ENCODE assay signal across 9 mouse cellular contexts in genomic region chr13:31658963-31659362, GRCm38 (mm10). TPM values are rescaled to one million over a fixed set of nuclear protein-coding genes. Genes with fewer than 3 reads are reported as not detected.
A peak's percentile ranks its signal among the peaks of the same experiment; 100 is the strongest.
DNase-seq lines count a peak whose midpoint lies in the region; ATAC-seq and TF ChIP-seq lines count a peak whose summit lies in the region.
"Had no signal": no experiment of that assay in that cellular context is flagged by ENCODE, and none has a peak within 500 bp of the region (broad histone marks: within the 10 kb centered on the region; RNA-seq: fewer than 3 reads in every experiment).

No protein-coding gene starts in this region.

- no peak overlapping the region for H3K9ac ChIP-seq in stomach, embryonic 14.5 days (replicated peaks; ENCODE audit: low read depth, low read length)
- H3K9ac ChIP-seq: limb, embryonic 12.5 days had no signal

- DNase-seq in adrenal gland, adult (ENCODE audit: inconsistent age in 2 of 2, low spot score in 1 of 2): peak; percentile 36 to 88
- DNase-seq in adrenal gland, postnatal 4 days (ENCODE audit: low spot score in 2 of 2): no peak
- DNase-seq in ES-CJ7 (ENCODE audit: low read depth, low spot score): peak; percentile 60
- peak; percentile 76 to 80 for DNase-seq in cerebellum, postnatal 10 days
- DNase-seq in gastrocnemius, adult 2 months: no peak
- DNase-seq in layer of hippocampus, postnatal 10 days (ENCODE audit: low spot score in 2 of 2): peak; percentile 82 to 84

- intact Hi-C loops in gastrocnemius, adult 2 months (cut with DNase I): no loop called here

- H3K4me3 ChIP-seq in gastrocnemius, adult 2 months: no peak overlapping the region
- no peak overlapping the region for H3K4me3 ChIP-seq in stomach, embryonic 14.5 days (ENCODE audit: low read depth, low read length)
- H3K4me3 ChIP-seq: limb, embryonic 12.5 days had no signal

- 6% methylated on average over 3 of the region's 3 CpGs for WGBS in stomach, embryonic 14.5 days

- no peak overlapping the region for H3K4me2 ChIP-seq in stomach, embryonic 14.5 days (replicated peaks; ENCODE audit: low read depth, low read length)
- H3K4me2 ChIP-seq: limb, embryonic 12.5 days had no signal

- TF ChIP-seq CTCF in gastrocnemius, adult 2 months (IDR thresholded peaks at IDR 0.05): peak; percentile 64

- H3K9me3 ChIP-seq in stomach, embryonic 14.5 days (ENCODE audit: control insufficient read depth, low read depth, low read length): no peaks in the 10 kb centered on the region
- H3K9me3 ChIP-seq: limb, embryonic 12.5 days had no signal

- H3K36me3 ChIP-seq in stomach, embryonic 14.5 days (ENCODE audit: control insufficient read depth, insufficient read depth, low read length): no peaks in the 10 kb centered on the region
- H3K36me3 ChIP-seq: limb, embryonic 12.5 days had no signal

- no peak overlapping the region for H3K27ac ChIP-seq in gastrocnemius, adult 2 months
- no peak overlapping the region for H3K27ac ChIP-seq in stomach, embryonic 14.5 days (ENCODE audit: low read length)
- H3K27ac ChIP-seq: limb, embryonic 12.5 days had no signal

- no peaks in the 10 kb centered on the region for H3K27me3 ChIP-seq in stomach, embryonic 14.5 days (ENCODE audit: control insufficient read depth, insufficient read depth, low read length)

- ATAC-seq in megakaryocyte progenitor cell, adult 5-6 weeks (replicated peaks; ENCODE audit: poor library complexity): peak; percentile 57; the same call in 1 of the 2 replicates
- 0 out of 2 replicates have a peak, but pooled peaks have one; percentile 2 for ATAC-seq in stomach, embryonic 14.5 days (ENCODE audit: insufficient number of reproducible peaks, insufficient read depth, low FRiP score, low read depth)

- H3K4me1 ChIP-seq in stomach, embryonic 14.5 days (ENCODE audit: control insufficient read depth, insufficient read depth, low read length): no peaks in the 10 kb centered on the region

RNA-seq across cellular contexts. Expression of gene Foxf2, which starts 33.3 kb away (rescaled TPM):
- under 1 TPM; 0.11 TPM for total RNA-seq in adrenal gland, postnatal 4 days (2021)
- total RNA-seq in gastrocnemius, adult 2 months (2021): under 1 TPM in 1 of 2 experiments, not detected in 1; 0.10 TPM
- 10 to 100 TPM in 1 of 2 experiments, 1 to 10 TPM in 1; 9.9 to 10.6 TPM for total RNA-seq in layer of hippocampus, postnatal 10 days (2021)
- not detected in 2 replicates for total RNA-seq in megakaryocyte progenitor cell, adult 5-6 weeks (2015)
- not detected in 2 replicates for total RNA-seq in megakaryocyte progenitor cell, adult 5-6 weeks (2017)
- polyA plus RNA-seq in stomach, embryonic 14.5 days (2014; fragmentation: Nextera tagmentation; extraction: Ambion mirVana): 21.3 and 21.9 TPM in 2 replicates

Comparison
In these comparisons a context has a peak if more than half of its experiments do, and no peak if none do; other contexts are left out.
1. DNase-seq: peak in adrenal gland, adult (2 of 2), ES-CJ7 (single experiment), cerebellum, postnatal 10 days (2 of 2) and layer of hippocampus, postnatal 10 days (2 of 2); none in adrenal gland, postnatal 4 days (0 of 2) and gastrocnemius, adult 2 months (single experiment).
2. RNA of gene Foxf2, which starts 33.3 kb away (total RNA-seq): 9.9 to 10.6 TPM in layer of hippocampus, postnatal 10 days; 0.11 TPM in adrenal gland, postnatal 4 days, 0.10 TPM in gastrocnemius, adult 2 months and not detected in megakaryocyte progenitor cell, adult 5-6 weeks; every median in the first group is over 4 times any median in the second.